9 mouse cellular contexts compared by ENCODE assay signal in the genomic region with DNA sequence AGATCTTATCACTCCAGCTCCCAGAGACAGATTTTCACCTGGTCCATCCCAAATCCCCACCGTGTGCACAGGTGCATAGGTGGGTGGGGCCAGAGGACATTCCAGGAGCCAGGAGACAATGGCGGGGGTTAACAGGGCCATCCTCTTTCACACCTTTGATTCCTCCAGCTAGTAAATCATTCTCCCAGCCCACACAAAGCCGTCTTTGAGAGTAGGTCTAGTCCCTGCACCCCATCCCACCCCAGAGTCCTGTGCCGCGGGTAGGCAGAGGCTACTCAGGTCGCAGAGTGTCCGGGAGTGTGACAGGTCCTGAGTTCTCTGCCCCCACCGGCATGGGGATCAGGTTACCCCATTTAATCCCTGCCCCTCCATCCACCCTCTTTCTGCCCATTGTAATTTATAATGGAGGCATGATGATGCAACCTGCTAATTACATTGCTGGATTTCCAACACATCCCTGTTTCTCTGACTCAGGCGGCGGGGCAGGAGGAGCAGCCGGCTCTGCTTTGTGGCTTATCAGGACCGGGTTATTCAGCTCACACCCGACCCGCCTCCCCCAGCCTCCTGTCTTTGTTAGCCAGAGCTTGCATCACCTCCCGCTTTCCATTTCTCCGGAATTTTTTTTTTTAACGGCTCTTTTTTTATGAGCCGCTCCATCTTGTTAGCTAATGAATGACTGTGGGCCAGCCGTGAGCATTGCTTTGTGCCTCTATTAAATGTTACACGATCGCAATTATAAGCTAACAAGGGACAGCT.
DNase-seq lines count a peak whose midpoint lies in the region; ATAC-seq lines count a peak whose summit lies in the region.
"Had no signal": no experiment of that assay in that cellular context is flagged by ENCODE, and none has a peak within 500 bp of the region (broad histone marks: within the 10 kb centered on the region; RNA-seq: fewer than 3 reads in every experiment).

No protein-coding gene starts in this region.

- H3K9me3 ChIP-seq in heart, embryonic 13.5 days = peaks cover 11% of the 10 kb centered on the region; the same call in 1 of the 2 replicates
- no peaks in the 10 kb centered on the region for H3K9me3 ChIP-seq in midbrain, embryonic 14.5 days (ENCODE audit: control insufficient read depth, low read length)
- H3K9me3 ChIP-seq: limb, embryonic 15.5 days had no signal

- peak overlapping the region; percentile 3 for H3K4me3 ChIP-seq in heart, embryonic 13.5 days
- H3K4me3 ChIP-seq in midbrain, embryonic 14.5 days (replicated peaks; ENCODE audit: low read depth, low read length) = no peak overlapping the region
- H3K4me3 ChIP-seq: limb, embryonic 15.5 days had no signal

- H3K27ac ChIP-seq in heart, embryonic 13.5 days (replicated peaks) = no peak overlapping the region
- H3K27ac ChIP-seq in midbrain, embryonic 14.5 days (replicated peaks; ENCODE audit: low read depth, low read length) = peak overlapping the region; percentile 81
- H3K27ac ChIP-seq: limb, embryonic 15.5 days had no signal

- H3K27me3 ChIP-seq in heart, embryonic 13.5 days (replicated peaks) = peaks cover 61% of the 10 kb centered on the region
- H3K27me3 ChIP-seq in midbrain, embryonic 14.5 days (ENCODE audit: control insufficient read depth, insufficient read depth, low read length) = no peaks in the 10 kb centered on the region

- no peaks in the 10 kb centered on the region for H3K36me3 ChIP-seq in heart, embryonic 13.5 days
- no peaks in the 10 kb centered on the region for H3K36me3 ChIP-seq in midbrain, embryonic 14.5 days (ENCODE audit: control insufficient read depth, insufficient read depth, low read length)
- H3K36me3 ChIP-seq: limb, embryonic 15.5 days had no signal

- peak overlapping the region; percentile 20 for H3K9ac ChIP-seq in heart, embryonic 13.5 days
- peak overlapping the region; percentile 60 for H3K9ac ChIP-seq in midbrain, embryonic 14.5 days (replicated peaks; ENCODE audit: low read length)
- H3K9ac ChIP-seq: limb, embryonic 15.5 days had no signal

- H3K4me2 ChIP-seq in heart, embryonic 13.5 days = peak overlapping the region; percentile 47
- peak overlapping the region; percentile 45 for H3K4me2 ChIP-seq in midbrain, embryonic 14.5 days (ENCODE audit: low read length)
- H3K4me2 ChIP-seq: limb, embryonic 15.5 days had no signal

- DNase-seq in 3T3-L1 (ENCODE audit: low read depth, low spot score) (peak; percentile 93), adipocyte (ENCODE audit: low spot score) (peak; percentile 36)
- peak; percentile 24 to 52 for DNase-seq in kidney, postnatal 25 days
- DNase-seq in midbrain, embryonic 14.5 days = peak; percentile 85
- DNase-seq in cerebellum, postnatal 36 days = no peak
- DNase-seq in adrenal gland, postnatal 10 days = no peak
- DNase-seq in thymus, adult 18-20 months = no peak

- 6% methylated on average over 21 of the region's 21 CpGs for WGBS in heart, embryonic 13.5 days
- WGBS in midbrain, embryonic 14.5 days = 4% methylated on average over 21 of the region's 21 CpGs

- H3K4me1 ChIP-seq in heart, embryonic 13.5 days = peaks cover 31% of the 10 kb centered on the region
- peaks cover 29% of the 10 kb centered on the region for H3K4me1 ChIP-seq in midbrain, embryonic 14.5 days (ENCODE audit: control insufficient read depth, insufficient read depth, low read length)

- no peak for ATAC-seq in heart, embryonic 13.5 days (ENCODE audit: extremely low read depth, insufficient number of reproducible peaks, low FRiP score, low TSS enrichment)
- peak; percentile 72; the same call in 1 of the 2 replicates for ATAC-seq in midbrain, embryonic 14.5 days (ENCODE audit: low FRiP score, low TSS enrichment)

Comparison
In these comparisons a context has a peak if more than half of its experiments do, and no peak if none do; other contexts are left out.
1. DNase-seq: peak in 3T3-L1 (single experiment), adipocyte (single experiment), kidney, postnatal 25 days (2 of 2) and midbrain, embryonic 14.5 days (single experiment); none in cerebellum, postnatal 36 days (0 of 2), adrenal gland, postnatal 10 days (single experiment) and thymus, adult 18-20 months (0 of 2).